Mouse (Mus musculus) stomach, embryonic 14.5 days (tissue): ENCODE measurements at regions not wholly inside any gene's neighbourhood (a gene's known extent, or its start where the extent isn't known, plus 50 kb on each side); places are given as distances from the start of the nearest gene placed in this dataset.

ENCODE experiments used
- ATAC-seq: fragments of 200-750 bp; cut with Nextera tagmentation; 2 replicates; pipeline ENCODE4 v1.8.0; 2017; ENCODE audit warnings: low read depth, moderate TSS enrichment; ENCODE audit not compliant: insufficient number of reproducible peaks, insufficient read depth, low FRiP score
- H3K27ac ChIP-seq: fragments of 300-500 bp; sonication (generic); 2 replicates; pipeline ENCODE4 v1.5.1; 2014; ENCODE audit warnings: mild to moderate bottlenecking, low read length, moderate library complexity, mixed read lengths
- H3K27me3 ChIP-seq: fragments of 300-500 bp; sonication (generic); 2 replicates; pipeline ENCODE4 v1.6.1; 2014; ENCODE audit warnings: low read length, control low read depth, mixed read lengths; ENCODE audit not compliant: control insufficient read depth, insufficient read depth
- H3K36me3 ChIP-seq: fragments of 300-500 bp; sonication (generic); 2 replicates; pipeline ENCODE4 v1.6.1; 2014; ENCODE audit warnings: mild to moderate bottlenecking, control low read depth, low read length, moderate library complexity, mixed read lengths; ENCODE audit not compliant: control insufficient read depth, insufficient read depth
- H3K4me1 ChIP-seq: fragments of 300-500 bp; sonication (generic); 2 replicates; pipeline ENCODE4 v1.6.1; 2014; ENCODE audit warnings: low read length, control low read depth, mixed read lengths; ENCODE audit not compliant: control insufficient read depth, insufficient read depth
- H3K4me2 ChIP-seq: fragments of 300-500 bp; sonication (generic); replicated peaks from 2 replicates; pipeline ENCODE4 v1.6.1; 2014; ENCODE audit warnings: low read depth, low read length, control low read depth
- H3K4me3 ChIP-seq: fragments of 300-500 bp; sonication (generic); 2 replicates; pipeline ENCODE4 v1.5.1; 2014; ENCODE audit warnings: low read depth, low read length, control low read depth
- H3K9ac ChIP-seq: fragments of 300-500 bp; sonication (generic); replicated peaks from 2 replicates; pipeline ENCODE4 v1.6.1; 2014; ENCODE audit warnings: low read depth, mild to moderate bottlenecking, control low read depth, low read length, moderate library complexity, mixed read lengths
- H3K9me3 ChIP-seq: fragments of 300-500 bp; sonication (generic); 2 replicates; pipeline ENCODE4 v1.6.1; 2016; ENCODE audit warnings: low read depth, low read length, control low read depth; ENCODE audit not compliant: control insufficient read depth
- WGBS: fragments of 180-500 bp; shearing (Covaris S2); extraction: QIAGEN DNeasy Blood & Tissue Kit; methylation state at CpG from one replicate; pipeline ENCODE4 v1.1.7; 2014; 5-methylcytosine and 5-hydroxymethylcytosine counted together

DNA sequence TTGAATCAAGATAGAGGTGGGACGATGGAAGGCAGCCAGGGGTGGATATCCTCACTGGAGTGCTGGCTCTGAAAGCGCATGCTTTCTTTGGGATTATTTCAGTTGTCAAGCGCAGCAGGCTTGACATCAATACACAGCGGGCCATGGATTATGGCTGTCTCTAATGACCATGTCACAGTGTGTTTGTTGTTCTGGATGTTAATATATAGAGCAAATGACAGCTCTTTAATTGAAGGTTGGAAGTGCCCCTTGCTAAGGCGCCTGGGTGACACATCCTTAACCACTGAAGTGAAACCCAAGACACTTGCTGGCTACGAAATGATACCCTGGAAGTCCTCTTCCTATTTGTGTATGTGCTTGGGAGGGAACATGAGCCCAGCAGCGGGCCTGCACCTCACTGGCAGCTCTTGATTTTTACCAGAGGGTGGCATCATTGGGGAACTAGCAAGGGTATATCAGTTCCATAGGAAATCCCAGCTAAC lies 200.5 kb upstream of the Rasgrp1 start:
- Histone ChIP-seq H3K4me3 (no peak overlapping the region), H3K4me2 (no peak overlapping the region), H3K27ac (no peak overlapping the region), H3K36me3 (no peaks in the 10 kb centered on the region), H3K4me1 (no peaks in the 10 kb centered on the region), H3K9ac (no peak overlapping the region), H3K27me3 (no peaks in the 10 kb centered on the region), H3K9me3 (no peaks in the 10 kb centered on the region)
- ATAC-seq, result no peak
- WGBS, result 75% methylated on average over 7 of the region's 7 CpGs

- no peak overlapping the region for H3K9ac ChIP-seq
- no peaks in the 10 kb centered on the region for H3K27me3 ChIP-seq
- ATAC-seq, result no peak
- H3K9me3 ChIP-seq, result no peaks in the 10 kb centered on the region
- H3K27ac ChIP-seq, result no peak overlapping the region
- 81% methylated on average over 4 of the region's 4 CpGs for WGBS
- H3K4me3 ChIP-seq, result no peak overlapping the region
- H3K4me2 ChIP-seq, result no peak overlapping the region
- H3K4me1 ChIP-seq, result no peaks in the 10 kb centered on the region
- H3K36me3 ChIP-seq, result no peaks in the 10 kb centered on the region
Observed at GRCm38 (mm10) chr2:117548273-117548672, 205.5 kb upstream of the Rasgrp1 start.

- Histone ChIP-seq H3K27me3 (no peaks in the 10 kb centered on the region), H3K9me3 (no peaks in the 10 kb centered on the region), H3K27ac (no peak overlapping the region), H3K4me1 (no peaks in the 10 kb centered on the region), H3K4me2 (no peak overlapping the region), H3K4me3 (no peak overlapping the region), H3K9ac (no peak overlapping the region), H3K36me3 (no peaks in the 10 kb centered on the region)
- ATAC-seq, result no peak
- WGBS, result 36% methylated on average over 2 of the region's 2 CpGs
Observed at GRCm38 (mm10) chr2:117556301-117556700, 213.5 kb upstream of the Rasgrp1 start.

GRCm38 (mm10) chr2:117570987-117571386 lies 228.2 kb upstream of the Rasgrp1 start:
- no peaks in the 10 kb centered on the region for H3K36me3 ChIP-seq
- no peak for ATAC-seq
- no peak overlapping the region for H3K9ac ChIP-seq
- H3K4me3 ChIP-seq, result no peak overlapping the region
- H3K27me3 ChIP-seq, result no peaks in the 10 kb centered on the region
- H3K27ac ChIP-seq, result no peak overlapping the region
- H3K4me2 ChIP-seq, result no peak overlapping the region
- no peaks in the 10 kb centered on the region for H3K4me1 ChIP-seq
- H3K9me3 ChIP-seq, result no peaks in the 10 kb centered on the region
- WGBS, result 70% methylated on average over 7 of the region's 7 CpGs

DNA sequence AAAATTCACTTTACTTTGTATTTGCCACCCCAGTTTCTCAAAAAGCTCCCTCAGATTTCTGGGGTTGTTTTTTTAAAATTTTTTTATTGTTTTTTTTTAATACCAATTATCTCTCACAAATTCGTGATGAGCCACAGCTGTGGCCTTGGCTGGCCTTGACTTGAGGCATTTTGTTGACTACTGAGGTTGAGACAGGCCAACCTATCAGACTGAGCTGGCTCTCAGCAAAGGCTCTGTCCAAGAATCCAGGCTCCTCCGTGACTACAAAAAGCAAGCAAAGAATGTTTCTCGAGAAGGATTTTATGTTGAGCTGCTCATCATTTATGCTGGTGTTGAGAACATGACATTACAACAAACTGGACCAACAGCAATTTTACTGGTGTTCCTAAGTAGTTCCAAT lies 244.6 kb upstream of the Rasgrp1 start:
- ATAC-seq, result no peak

DNA sequence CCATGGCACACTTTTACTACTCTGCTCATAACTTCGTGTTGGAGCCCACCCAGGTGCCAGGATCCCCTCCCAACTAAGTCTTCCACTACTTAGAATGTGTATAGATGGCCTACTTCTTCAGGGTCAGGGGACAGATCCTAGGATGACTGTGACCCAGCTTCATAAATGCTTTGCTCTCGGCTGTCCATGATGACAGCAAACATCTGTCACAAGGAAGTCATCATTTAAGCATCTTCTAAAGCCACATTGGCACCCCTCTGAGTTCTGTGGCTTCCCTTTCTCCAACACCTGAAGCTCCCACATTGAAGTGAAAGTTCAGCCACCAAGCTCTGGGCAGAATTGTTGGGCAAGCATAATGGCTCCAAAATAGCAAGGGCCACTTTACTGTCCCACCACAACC lies 252.2 kb upstream of the Rasgrp1 start:
- Histone ChIP-seq H3K27me3 (no peaks in the 10 kb centered on the region), H3K9ac (no peak overlapping the region), H3K9me3 (no peaks in the 10 kb centered on the region), H3K27ac (no peak overlapping the region), H3K36me3 (no peaks in the 10 kb centered on the region), H3K4me2 (no peak overlapping the region), H3K4me1 (no peaks in the 10 kb centered on the region), H3K4me3 (no peak overlapping the region)
- no peak for ATAC-seq
- 44% methylated on average over 2 of the region's 2 CpGs for WGBS

More for the DNA sequence above, 244.6 kb upstream of the Rasgrp1 start:
- Histone ChIP-seq H3K27me3 (no peaks in the 10 kb centered on the region), H3K4me3 (no peak overlapping the region), H3K4me2 (no peak overlapping the region), H3K36me3 (no peaks in the 10 kb centered on the region), H3K4me1 (no peaks in the 10 kb centered on the region), H3K9ac (no peak overlapping the region), H3K27ac (no peak overlapping the region), H3K9me3 (no peaks in the 10 kb centered on the region)
- WGBS, result 51% methylated on average over 3 of the region's 3 CpGs

DNA sequence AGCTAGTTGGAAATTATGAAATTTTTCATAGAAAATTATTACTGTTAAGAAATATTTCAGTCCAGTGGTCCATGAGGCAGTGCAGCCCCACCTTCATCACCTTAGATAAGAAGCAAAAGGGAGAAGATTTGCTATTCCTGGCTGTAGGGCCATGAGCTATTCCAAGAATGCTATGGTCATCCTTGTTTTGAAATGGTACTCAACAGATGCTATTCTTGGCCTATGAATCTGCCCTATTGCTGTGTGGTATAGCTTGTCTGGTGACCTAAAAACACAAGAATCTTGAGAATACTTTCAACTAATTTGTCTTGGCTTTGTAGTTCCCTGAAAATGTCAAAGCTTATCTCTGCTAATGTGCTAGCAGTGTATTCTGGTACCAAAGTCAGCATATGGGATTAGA lies 254.8 kb upstream of the Rasgrp1 start:
- H3K4me3 ChIP-seq, result no peak overlapping the region
- H3K27me3 ChIP-seq, result no peaks in the 10 kb centered on the region
- H3K27ac ChIP-seq, result no peak overlapping the region
- H3K4me1 ChIP-seq, result no peaks in the 10 kb centered on the region
- H3K4me2 ChIP-seq, result no peak overlapping the region
- no peaks in the 10 kb centered on the region for H3K9me3 ChIP-seq
- no peak for ATAC-seq
- no peaks in the 10 kb centered on the region for H3K36me3 ChIP-seq
- no peak overlapping the region for H3K9ac ChIP-seq

GRCm38 (mm10) chr2:117614772-117615171 lies 272.0 kb upstream of the Rasgrp1 start:
- Histone ChIP-seq H3K4me3 (no peak overlapping the region), H3K27me3 (no peaks in the 10 kb centered on the region), H3K4me1 (no peaks in the 10 kb centered on the region), H3K36me3 (no peaks in the 10 kb centered on the region), H3K9ac (no peak overlapping the region), H3K9me3 (no peaks in the 10 kb centered on the region), H3K27ac (no peak overlapping the region), H3K4me2 (no peak overlapping the region)
- no peak for ATAC-seq
- WGBS, result 55% methylated on average over 1 of the region's 1 CpGs

DNA sequence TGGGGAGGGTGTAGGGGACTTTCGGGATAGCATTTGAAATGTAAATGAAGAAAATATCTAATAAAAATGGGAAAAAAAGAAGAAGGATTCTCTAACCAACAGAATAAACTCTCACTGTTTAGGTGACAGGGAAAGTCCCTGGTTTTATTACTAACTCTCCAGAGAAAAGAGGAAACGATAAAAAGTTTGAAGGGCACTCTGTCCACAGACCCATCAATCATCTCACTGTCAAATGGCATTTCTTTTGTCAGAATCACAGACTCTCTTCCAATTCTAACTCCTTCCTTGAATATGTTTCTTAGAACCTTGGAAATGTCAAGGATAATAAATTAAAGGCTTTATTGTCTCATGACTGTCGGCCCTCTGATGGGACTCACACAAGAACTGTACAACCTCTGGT lies 275.3 kb upstream of the Rasgrp1 start:
- Histone ChIP-seq H3K36me3 (no peaks in the 10 kb centered on the region), H3K4me2 (no peak overlapping the region), H3K4me3 (no peak overlapping the region), H3K27ac (no peak overlapping the region), H3K27me3 (no peaks in the 10 kb centered on the region), H3K9ac (no peak overlapping the region), H3K9me3 (no peaks in the 10 kb centered on the region), H3K4me1 (no peaks in the 10 kb centered on the region)
- no peak for ATAC-seq
- WGBS, result 84% methylated on average over 3 of the region's 3 CpGs
